Mouse (Mus musculus): Measurements from ENCODE around the gene Myo3b.

Gene Myo3b

DNA sequence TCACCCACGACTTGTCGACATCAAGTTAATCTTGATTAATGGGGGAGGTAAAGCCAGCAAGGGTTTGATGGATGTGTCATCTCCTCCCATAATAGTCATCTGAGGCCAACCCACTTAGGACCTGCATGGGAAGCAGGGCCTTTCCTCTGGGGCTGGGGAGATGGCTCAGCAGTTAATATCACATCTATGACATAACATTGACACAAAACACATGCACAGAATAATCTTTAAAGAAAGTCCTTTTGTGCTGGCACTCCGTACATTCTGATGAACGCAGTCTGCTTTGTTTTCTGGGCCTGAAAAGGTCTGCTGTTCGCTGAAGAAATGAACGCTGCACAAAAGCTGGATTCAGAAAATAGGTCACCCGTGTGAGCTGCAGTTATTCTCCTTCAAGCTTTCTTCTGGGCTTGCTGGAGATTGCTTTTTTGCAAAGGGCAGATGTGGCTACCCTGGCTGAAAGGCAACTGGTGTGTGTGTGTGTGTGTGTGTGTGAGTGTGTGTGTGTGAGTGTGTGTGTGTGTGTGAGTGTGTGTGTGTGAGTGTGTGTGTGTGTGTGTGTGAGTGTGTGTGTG is 26.9 kb downstream of the Myo3b start:
- DNase-seq (ENCODE audit: low read depth in 1 of 2, low spot score in 2 of 2) = no peak

DNA sequence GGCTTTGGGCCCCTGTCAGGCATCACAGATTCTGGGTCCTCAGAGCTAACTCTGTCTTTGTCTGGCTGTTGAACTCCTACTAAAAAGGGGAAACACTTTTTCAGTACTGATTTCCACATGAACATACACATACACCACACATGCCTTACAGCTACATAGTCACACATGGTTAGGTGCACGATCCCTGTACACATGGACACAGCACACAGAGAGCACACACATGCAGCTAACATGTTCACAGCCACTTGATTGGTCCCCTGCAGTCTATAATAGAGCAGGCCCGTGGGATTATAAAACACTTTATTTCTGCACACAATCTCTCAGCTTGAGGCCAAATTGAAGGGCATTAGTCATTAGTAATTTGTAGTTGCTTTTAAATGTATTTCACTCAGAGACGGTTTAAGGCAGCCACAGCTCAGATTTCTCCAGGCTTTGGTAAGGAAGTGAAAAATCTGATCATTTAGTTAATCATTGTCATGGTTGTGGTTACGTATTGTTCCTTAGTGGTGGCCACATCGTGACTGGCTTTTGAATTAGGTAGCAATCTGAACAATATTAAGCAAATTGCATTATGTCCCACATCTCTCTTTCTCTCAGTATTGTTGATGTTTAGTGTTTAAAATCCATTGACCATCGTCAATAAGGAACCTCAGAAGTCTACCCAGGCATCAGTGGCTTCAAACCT is 27.6 kb downstream of the Myo3b start:
- no peak for DNase-seq (ENCODE audit: low read depth in 1 of 2, low spot score in 2 of 2)

GRCm38 (mm10) chr2:70069861-70070260 is 30.9 kb downstream of the Myo3b start:
- DNase-seq (ENCODE audit: low read depth in 1 of 2, low spot score in 2 of 2) = no peak

- no peak for DNase-seq (ENCODE audit: low read depth in 1 of 2, low spot score in 2 of 2)
Observed at GRCm38 (mm10) chr2:70083444-70084020, 44.6 kb downstream of the Myo3b start.

DNA sequence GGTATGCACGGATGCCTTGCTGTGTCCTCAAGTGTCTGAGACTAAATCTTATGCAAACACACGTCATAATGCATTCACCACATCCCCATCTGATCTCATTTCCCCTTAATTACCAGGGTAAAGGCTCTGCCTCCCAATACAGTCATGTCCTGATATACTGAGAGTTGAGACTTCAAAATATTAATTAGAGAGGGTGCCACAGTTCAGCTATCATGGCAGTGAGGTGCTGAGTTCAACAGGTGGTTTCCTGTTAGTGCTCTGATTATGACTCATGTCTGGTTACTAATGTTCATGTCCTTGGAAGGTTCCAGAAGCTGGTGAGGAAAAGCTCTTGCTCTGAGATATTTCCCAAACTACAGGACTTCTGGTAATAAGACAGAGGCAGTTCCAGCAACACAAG is 52.3 kb downstream of the Myo3b start:
- DNase-seq (ENCODE audit: low read depth in 1 of 2, low spot score in 2 of 2) = peak; percentile 31 to 32

GRCm38 (mm10) chr2:70091801-70092522 is 53.0 kb downstream of the Myo3b start:
- DNase-seq (ENCODE audit: low read depth in 1 of 2, low spot score in 2 of 2) = peak in 1 of 2 experiments; percentile 28

DNA sequence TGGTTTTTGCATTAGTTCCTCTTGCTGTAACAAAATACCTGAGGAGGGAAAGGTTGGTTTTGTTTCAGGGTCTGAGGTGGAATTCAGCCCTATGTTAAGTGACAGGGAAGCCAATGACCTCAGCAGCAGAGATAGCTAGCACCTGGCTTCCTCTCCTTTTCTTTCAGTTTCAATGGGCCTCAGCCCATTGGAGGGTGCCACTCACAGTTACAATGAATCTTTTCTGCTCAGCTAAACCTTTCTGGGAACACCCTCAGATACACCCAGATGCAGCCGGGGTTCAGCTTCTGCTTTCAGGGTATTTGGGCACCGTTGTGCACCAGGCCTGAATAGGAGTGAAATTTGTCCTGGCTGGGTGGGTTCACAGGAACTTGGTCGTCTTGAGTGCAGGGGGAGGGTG is 53.7 kb downstream of the Myo3b start:
- peak in 1 of 2 experiments; percentile 10 for DNase-seq (ENCODE audit: low read depth in 1 of 2, low spot score in 2 of 2)

- DNase-seq (ENCODE audit: low read depth in 1 of 2, low spot score in 2 of 2) = no peak
Observed at GRCm38 (mm10) chr2:70094446-70094845, 55.5 kb downstream of the Myo3b start.

DNA sequence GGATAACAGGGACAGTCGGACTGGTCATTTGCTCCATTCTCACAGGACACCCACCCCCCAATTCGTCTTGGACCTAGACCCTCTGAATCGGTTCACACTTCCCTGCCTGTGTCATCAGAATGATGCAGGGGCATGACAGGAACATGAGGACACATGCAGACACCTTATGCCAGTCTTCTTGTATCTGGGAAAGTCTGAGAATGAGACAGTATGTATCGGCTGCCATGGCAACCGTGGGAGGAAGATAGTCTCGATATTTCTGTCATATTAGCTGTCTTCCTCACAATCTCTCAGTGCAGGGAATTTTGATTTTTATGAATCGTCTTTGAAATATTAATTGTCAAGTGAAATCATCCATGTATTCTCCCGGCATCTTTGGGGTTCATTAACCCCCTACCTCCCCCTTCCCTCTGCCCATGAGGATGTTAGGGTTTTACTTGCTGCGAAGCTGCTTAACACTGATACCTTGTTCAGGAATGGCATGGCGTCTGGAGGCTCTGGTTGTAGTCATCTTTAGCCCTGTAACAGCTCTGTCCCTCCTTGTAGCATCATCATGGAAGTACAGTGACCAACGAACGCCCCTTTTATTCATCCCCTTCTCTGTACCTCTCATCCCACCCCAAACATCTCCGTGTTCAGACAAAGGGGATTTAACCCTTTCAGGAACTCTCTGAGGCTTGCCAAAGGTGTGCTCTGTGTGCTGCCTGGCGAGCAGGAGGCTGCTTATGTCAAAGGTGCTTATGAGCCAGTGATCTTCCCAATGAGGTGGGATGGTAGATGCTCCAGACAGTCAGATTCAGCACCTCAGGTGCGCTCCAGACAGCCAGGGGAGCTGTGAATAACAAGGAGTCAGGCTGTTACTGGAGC is 58.5 kb downstream of the Myo3b start:
- no peak for DNase-seq (ENCODE audit: low read depth in 1 of 2, low spot score in 2 of 2)

DNA sequence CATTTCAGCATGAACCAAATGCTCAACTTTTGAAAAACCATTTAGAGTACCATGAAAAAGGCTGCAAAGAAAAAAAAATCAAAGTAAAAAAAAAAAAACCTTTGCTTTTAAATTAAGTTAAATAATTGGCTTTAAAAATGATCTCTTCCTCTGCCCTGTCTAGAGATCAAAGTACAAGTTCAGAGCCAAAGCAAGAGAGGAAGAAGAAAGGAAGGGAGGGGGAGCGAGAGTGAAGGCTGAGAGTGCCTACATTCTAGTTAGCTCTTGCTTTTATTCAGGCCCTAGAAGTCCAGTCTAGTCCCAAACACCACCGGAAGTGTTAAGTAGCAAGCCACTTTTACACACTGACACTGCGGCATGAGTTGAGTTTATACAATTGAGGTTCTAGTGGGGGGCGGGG is 60.5 kb downstream of the Myo3b start:
- DNase-seq (ENCODE audit: low read depth in 1 of 2, low spot score in 2 of 2) = no peak

DNA sequence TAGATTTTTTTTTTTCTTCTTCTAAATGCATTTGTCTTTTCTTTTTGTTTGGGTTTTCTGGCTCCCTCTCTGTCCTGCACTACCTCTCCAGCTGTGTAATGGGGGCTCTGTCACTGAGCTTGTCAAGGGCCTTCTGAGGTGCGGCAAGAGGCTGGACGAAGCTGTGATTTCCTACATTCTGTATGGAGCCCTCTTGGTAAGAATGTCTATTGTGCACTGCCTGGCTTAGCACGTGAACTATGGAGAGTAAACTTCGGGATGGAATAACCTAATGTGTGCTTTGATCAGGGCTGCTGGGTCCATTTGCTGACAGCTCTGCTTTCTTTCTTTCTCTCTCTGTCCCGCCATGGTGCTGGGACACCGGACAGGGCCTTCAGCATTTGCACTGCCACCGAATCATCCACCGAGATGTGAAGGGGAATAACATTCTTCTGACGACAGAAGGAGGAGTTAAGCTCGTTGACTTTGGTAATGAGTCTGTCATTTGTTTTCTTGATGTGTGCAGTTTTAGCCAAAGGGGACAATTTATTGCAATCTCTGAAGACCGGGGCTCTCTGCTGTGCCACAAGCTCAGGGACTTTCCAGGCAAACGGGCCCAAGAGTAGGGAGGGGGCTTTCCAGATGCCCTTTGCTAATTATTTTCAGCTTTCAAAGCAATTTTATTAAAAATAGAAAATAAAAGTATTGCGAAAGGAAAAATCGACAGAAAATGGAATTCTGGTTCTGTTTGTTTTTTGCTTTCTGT is 66.5 kb downstream of the Myo3b start:
- no peak for DNase-seq (ENCODE audit: low read depth in 1 of 2, low spot score in 2 of 2)

GRCm38 (mm10) chr2:70109010-70109409 is 70.1 kb downstream of the Myo3b start:
- DNase-seq (ENCODE audit: low read depth in 1 of 2, low spot score in 2 of 2) = no peak

DNA sequence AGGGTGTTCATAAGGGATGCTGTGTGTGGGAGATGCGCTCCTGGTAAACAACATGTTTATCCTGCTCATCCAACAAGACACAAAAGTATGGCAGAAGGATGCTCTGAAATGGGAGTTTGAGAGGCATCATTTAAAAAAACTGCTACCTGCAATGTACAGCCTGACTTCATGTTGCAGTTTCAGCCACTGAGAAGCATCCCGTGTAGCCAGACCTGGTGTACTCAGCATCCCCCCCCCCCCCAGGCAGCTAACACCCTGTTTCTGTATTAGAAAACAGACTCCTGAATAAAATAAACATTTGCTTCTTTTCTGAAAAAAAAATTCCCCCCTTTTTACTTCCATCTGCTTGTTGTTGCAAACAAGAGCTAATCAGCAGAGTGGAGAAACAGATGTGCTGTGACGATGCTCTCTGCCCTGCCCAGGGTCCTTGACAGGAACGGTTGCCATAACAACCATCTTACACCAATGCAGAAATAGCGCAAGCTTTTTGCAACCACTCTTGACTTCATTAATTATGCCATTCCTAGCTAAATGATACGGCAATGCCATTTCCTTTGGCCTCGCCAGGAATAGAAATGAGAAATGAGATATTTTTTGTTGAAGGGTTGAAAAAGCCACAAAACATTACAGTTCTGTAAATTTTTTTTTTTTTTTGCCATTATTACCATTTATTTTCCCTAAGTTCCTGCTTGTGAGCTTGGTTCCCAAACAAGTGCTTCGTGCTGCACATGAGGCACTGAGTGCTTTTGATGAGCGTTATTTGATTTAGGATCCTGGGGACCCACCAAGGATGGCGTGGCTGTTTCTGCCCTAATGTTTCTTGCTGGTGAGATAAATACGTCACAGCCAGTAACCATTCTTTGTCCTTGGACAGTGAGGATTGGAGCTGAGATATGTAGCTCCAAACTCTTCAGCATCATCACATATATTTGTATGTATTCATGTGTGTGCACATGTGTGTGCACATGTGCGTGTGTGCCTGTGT is 75.2 kb downstream of the Myo3b start:
- DNase-seq (ENCODE audit: low read depth in 1 of 2, low spot score in 2 of 2) = no peak

DNA sequence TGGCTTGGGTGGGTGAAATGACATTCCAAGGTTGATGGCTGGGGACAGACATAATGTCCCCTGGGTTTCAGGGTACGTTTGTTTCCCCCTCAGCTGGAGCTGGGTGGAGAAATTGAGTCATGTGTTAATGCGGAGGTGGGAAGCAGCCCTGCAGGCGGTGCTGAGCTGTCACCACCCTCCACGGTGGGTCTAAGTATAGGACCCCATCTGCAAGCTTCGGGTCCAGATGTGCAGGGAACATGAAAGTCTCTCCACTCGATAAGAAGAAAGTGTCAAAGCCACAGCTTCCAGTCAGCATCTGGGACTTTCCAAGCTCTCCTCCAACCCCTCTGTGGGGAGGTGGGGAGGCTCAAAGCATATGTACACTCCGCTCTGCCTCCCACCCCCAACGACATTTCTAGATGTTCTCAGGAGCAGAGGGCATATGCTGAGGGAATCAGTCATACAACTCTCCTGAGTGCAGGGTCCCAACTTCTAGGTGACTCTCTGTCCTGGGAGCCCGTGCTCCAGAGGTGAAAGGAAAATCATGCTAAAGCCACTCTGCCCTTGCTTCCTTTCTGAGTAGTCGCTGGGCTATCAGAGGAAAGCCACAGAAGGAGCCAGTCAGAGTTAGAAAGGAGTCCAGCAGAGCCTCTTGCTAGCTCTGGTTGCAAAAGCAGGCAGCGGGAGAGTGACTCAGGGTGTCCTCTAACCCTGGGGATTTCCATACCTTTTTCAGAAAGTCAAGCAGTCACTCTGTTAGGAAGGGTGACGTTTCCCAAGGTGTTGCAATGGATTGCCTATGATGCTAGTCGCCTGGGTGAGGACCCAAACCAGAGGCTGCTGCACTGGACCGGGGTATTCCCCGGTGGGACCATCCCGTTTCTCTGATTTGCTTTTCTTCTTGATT is 79.7 kb downstream of the Myo3b start:
- DNase-seq (ENCODE audit: low read depth in 1 of 2, low spot score in 2 of 2) = no peak

DNA sequence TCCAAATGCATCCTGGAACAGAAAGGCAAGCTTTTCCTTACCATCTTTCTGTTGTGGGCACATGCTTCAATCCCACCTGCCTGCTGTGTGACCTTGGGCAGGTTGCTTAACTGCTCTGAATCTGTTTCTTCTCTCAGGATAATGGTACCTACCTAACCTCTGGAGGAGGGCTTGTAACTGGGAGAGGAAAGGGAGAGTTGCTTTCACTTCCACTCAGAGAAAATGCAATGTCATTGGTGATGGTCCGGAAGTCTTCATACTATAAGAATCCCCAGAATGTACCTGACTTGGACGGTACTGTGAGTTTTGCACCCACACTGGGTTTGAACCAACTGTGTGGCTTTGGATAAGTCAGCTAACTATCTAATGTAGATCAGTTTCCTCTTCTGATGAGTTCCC is 80.3 kb downstream of the Myo3b start:
- DNase-seq (ENCODE audit: low read depth in 1 of 2, low spot score in 2 of 2) = no peak

GRCm38 (mm10) chr2:70126330-70126729 is 87.4 kb downstream of the Myo3b start:
- no peak for DNase-seq (ENCODE audit: low read depth in 1 of 2, low spot score in 2 of 2)

- DNase-seq (ENCODE audit: low read depth in 1 of 2, low spot score in 2 of 2) = peak; percentile 11 to 44
Observed at GRCm38 (mm10) chr2:70126783-70127182, 87.9 kb downstream of the Myo3b start.

All from monocyte, adult 2 months (primary cell).